Mouse (Mus musculus): ENCODE results near the gene Cnpy2. TPM values are rescaled to one million over a fixed set of nuclear protein-coding genes. Genes with fewer than 3 reads are reported as not detected.
A peak's percentile ranks its signal among the peaks of the same experiment; 100 is the strongest.
"Not testable (repeated sequence)": the region's sequence is repeated elsewhere in the genome, so short reads cannot be mapped to it uniquely, and the experiment has no call there.

Cnpy2 gene
- polyA plus RNA-seq, 1 experiment from 2014 or later, result 99.7 TPM

DNA sequence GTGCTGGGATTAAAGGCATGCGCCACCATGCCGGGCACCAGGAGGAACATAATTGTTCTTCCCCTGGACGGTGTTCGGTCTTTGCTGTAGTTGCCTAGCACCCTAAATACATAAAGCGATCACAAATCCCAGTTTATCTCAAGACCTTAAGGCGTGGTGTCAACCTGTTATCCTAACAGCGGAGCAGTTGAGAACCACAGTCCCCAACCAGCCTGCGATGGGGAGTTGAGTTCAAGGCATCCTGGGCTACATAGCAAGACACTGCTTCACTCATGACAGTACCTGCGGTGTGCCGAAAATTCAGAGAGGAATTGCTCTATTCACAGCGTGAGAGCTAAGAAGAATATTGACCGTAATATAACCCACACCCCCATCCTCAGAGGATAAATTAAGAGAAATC lies 618 bp upstream of the Cnpy2 start:
- ATAC-seq (ENCODE audit: low read depth), result no peak
- Histone ChIP-seq H3K27ac (peak overlapping the region; percentile 6; the same call in 1 of the 2 replicates), H3K4me3 (replicated peaks) (peak overlapping the region; percentile 87), H3K27me3 (no peaks in the 10 kb centered on the region), H3K9ac (peak overlapping the region; percentile 63), H3K4me1 (replicated peaks) (peaks cover 24% of the 10 kb centered on the region), H3K36me3 (peaks cover 54% of the 10 kb centered on the region), H3K9me3 (replicated peaks) (no peaks in the 10 kb centered on the region), H3K4me2 (peak overlapping the region; percentile 86)
- WGBS (ENCODE audit: insufficient replicate concordance), result 52% methylated on average over 12 of the region's 12 CpGs
- no peak for DNase-seq

- H3K27ac ChIP-seq, result peak overlapping the region; percentile 89
- WGBS (ENCODE audit: insufficient replicate concordance), result 49% methylated on average over 8 of the region's 8 CpGs
Measured at GRCm38 (mm10) chr10:128323516-128323915, 1.3 kb downstream of the Cnpy2 start.

GRCm38 (mm10) chr10:128326825-128327224 lies 4.6 kb downstream of the Cnpy2 start:
- H3K36me3 ChIP-seq, result peaks cover 34% of the 10 kb centered on the region
- WGBS (ENCODE audit: insufficient replicate concordance), result 86% methylated on average over 8 of the region's 8 CpGs
- H3K27ac ChIP-seq, result no peak overlapping the region
- ATAC-seq (ENCODE audit: low read depth), result no peak
- no peak overlapping the region for H3K4me2 ChIP-seq
- no peak for DNase-seq
- peaks cover 24% of the 10 kb centered on the region for H3K4me1 ChIP-seq (replicated peaks)
- no peaks in the 10 kb centered on the region for H3K9me3 ChIP-seq (replicated peaks)
- no peaks in the 10 kb centered on the region for H3K27me3 ChIP-seq
- H3K9ac ChIP-seq, result no peak overlapping the region
- H3K4me3 ChIP-seq (replicated peaks), result no peak overlapping the region

More at GRCm38 (mm10) chr10:128323516-128323915, 1.3 kb downstream of the Cnpy2 start:
- peaks cover 24% of the 10 kb centered on the region for H3K4me1 ChIP-seq (replicated peaks)
- H3K36me3 ChIP-seq, result peaks cover 53% of the 10 kb centered on the region
- H3K9ac ChIP-seq, result peak overlapping the region; percentile 92
- H3K4me3 ChIP-seq (replicated peaks), result peak overlapping the region; percentile 87
- H3K9me3 ChIP-seq (replicated peaks), result no peaks in the 10 kb centered on the region
- ATAC-seq (ENCODE audit: low read depth) (no peak), DNase-seq (no peak)
- H3K4me2 ChIP-seq, result peak overlapping the region; percentile 86
- H3K27me3 ChIP-seq, result no peaks in the 10 kb centered on the region

DNA sequence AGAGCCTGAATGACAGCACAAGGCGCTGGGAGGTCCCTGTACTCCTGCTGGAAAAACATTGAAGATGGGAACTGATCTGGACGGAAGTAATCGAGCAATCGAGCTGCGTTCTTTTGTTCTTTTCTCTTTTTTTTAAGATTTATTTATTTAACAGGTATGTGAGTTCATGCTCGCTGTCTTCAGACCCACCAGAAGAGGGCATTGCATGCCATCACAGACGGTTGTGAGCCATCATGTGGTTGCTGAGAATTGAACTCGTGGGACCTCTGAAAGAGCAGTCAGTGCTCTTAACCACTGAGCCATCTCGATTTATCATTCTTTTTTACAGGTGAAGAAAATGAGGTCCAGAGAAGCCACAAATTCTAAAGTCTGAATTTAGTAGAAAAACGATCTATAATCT lies 5.4 kb downstream of the Cnpy2 start:
- 74% methylated on average over 10 of the region's 10 CpGs for WGBS (ENCODE audit: insufficient replicate concordance)
- Histone ChIP-seq H3K4me1 (replicated peaks) (peaks cover 25% of the 10 kb centered on the region), H3K4me3 (replicated peaks) (no peak overlapping the region), H3K9me3 (replicated peaks) (no peaks in the 10 kb centered on the region), H3K27ac (no peak overlapping the region), H3K9ac (no peak overlapping the region), H3K36me3 (peaks cover 34% of the 10 kb centered on the region), H3K4me2 (no peak overlapping the region), H3K27me3 (no peaks in the 10 kb centered on the region)
- DNase-seq, result no peak
- no peak for ATAC-seq (ENCODE audit: low read depth)

DNA sequence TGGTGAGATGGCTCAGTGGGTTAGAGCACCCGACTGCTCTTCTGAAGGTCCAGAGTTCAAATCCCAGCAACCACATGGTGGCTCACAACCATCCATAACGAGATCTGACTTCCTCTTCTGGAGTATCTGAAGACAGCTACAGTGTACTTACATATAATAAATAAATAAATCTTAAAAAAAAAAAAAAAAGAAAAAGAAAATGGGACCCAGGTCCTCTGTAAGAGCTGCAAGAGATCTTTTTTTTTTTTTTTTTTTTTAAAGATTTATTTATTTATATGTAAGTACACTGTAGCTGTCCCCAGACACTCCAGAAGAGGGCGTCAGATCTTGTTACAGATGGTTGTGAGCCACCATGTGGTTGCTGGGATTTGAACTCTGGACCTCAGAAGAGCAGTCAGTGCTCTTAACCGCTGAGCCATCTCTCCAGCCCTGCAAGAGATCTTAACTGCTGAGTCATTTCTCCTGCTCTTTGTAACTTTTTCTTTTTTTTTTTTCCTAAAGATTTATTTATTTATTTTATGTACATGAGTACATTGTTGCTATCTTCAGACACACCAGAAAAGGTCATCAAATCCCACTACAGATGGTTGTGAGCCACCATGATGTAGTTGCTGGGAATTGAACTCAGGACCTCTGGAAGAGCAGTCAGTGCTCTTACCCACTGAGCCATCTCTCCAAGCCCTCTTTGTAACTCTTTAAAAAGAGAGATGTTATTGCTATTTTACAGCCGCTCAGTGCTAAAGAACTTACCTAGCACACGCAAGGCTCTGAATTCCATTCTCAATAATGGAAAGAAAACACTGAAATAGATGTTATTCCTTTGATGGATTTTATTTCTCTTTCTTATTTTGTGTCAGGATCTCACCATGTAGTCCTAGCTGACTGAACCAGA lies 10.3 kb downstream of the Cnpy2 start:
- ATAC-seq (ENCODE audit: low read depth); H3K4me2 ChIP-seq; H3K9ac ChIP-seq; H3K27me3 ChIP-seq; H3K27ac ChIP-seq; DNase-seq; H3K4me3 ChIP-seq (replicated peaks); H3K9me3 ChIP-seq (replicated peaks): not testable (repeated sequence)
- Histone ChIP-seq H3K36me3 (peaks cover 12% of the 10 kb centered on the region), H3K4me1 (replicated peaks) (peaks cover 43% of the 10 kb centered on the region)
- WGBS (ENCODE audit: insufficient replicate concordance), result 62% methylated on average over 6 of the region's 6 CpGs

- no peak for ATAC-seq (ENCODE audit: low read depth)
- Histone ChIP-seq H3K9ac (peak overlapping the region; percentile 75), H3K9me3 (replicated peaks) (no peaks in the 10 kb centered on the region), H3K4me1 (replicated peaks) (peaks cover 69% of the 10 kb centered on the region), H3K27ac (peak overlapping the region; percentile 98), H3K4me3 (replicated peaks) (no peak overlapping the region), H3K36me3 (peaks cover 7% of the 10 kb centered on the region), H3K27me3 (no peaks in the 10 kb centered on the region), H3K4me2 (peak overlapping the region; percentile 87)
- DNase-seq, result peak; percentile 79
- WGBS (ENCODE audit: insufficient replicate concordance), result 2% methylated on average over 4 of the region's 4 CpGs
Measured at GRCm38 (mm10) chr10:128335582-128335981, 13.3 kb downstream of the Cnpy2 start.

GRCm38 (mm10) chr10:128336195-128336594 lies 13.9 kb downstream of the Cnpy2 start:
- ATAC-seq (ENCODE audit: low read depth) (no peak), DNase-seq (no peak)
- WGBS (ENCODE audit: insufficient replicate concordance), result 63% methylated on average over 3 of the region's 3 CpGs
- Histone ChIP-seq H3K9me3 (replicated peaks) (no peaks in the 10 kb centered on the region), H3K9ac (peak overlapping the region; percentile 75), H3K27me3 (no peaks in the 10 kb centered on the region), H3K4me2 (peak overlapping the region; percentile 87), H3K4me3 (replicated peaks) (peak overlapping the region; percentile 90), H3K27ac (peak overlapping the region; percentile 98), H3K36me3 (peaks cover 10% of the 10 kb centered on the region), H3K4me1 (replicated peaks) (peaks cover 75% of the 10 kb centered on the region)

GRCm38 (mm10) chr10:128336597-128336996 lies 14.3 kb downstream of the Cnpy2 start:
- peak overlapping the region; percentile 90 for H3K4me3 ChIP-seq (replicated peaks)
- H3K36me3 ChIP-seq, result peaks cover 14% of the 10 kb centered on the region
- ATAC-seq (ENCODE audit: low read depth) (peak; percentile 56), DNase-seq (peak; percentile 45)
- 23% methylated on average over 3 of the region's 3 CpGs for WGBS (ENCODE audit: insufficient replicate concordance)
- H3K4me2 ChIP-seq, result peak overlapping the region; percentile 87
- H3K9ac ChIP-seq, result peak overlapping the region; percentile 75
- H3K27ac ChIP-seq, result peak overlapping the region; percentile 98
- peaks cover 75% of the 10 kb centered on the region for H3K4me1 ChIP-seq (replicated peaks)
- no peaks in the 10 kb centered on the region for H3K9me3 ChIP-seq (replicated peaks)
- H3K27me3 ChIP-seq, result no peaks in the 10 kb centered on the region

DNA sequence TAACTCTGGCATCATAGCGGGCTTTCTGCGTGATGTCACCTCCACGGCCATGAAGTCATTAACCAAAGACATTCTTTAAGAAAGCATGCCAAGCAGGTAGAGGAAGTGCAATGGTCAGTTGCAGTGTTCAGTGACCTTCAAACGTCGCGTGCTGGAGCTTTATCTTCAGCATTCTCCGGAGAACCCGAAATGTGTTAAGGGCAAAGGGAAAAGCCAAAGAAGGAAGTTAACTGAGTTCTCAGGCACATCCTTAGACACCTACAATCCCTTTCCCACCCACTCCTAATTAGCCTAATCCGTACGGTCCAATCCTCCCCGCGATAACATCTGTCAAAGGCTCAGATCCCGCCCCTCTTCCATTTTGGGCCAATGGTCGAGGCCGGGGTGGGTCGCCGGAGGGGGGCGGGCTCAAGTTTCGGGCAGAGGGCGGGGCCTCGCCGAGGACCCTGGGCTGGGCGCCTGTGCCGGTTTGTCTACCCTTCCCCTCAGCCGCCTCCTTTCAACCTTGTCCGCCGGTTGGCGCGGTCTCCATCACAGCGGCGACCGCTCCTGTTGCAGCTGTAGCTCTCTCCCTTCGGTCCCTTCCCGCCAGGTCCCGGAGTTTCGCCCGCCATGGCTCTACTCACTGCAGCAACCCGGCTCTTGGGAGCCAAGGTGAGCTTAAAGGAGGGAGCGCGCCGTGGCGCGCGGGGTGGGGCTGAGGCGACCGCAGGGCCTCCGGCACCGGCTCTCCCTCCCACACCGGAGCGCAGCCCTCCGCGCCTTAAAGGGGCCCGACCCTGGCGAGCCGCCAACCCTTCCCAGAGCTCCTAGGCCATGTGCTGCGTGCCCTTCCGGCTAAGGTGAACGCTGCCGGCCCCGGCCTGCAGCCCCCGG lies 15.3 kb downstream of the Cnpy2 start, which contains the start of gene Cs:
Cs (plus strand) TSS at position 429 of the 876 bp plus-strand sequence.
- peak; percentile 91 for ATAC-seq (ENCODE audit: low read depth)
- peak; percentile 92 for DNase-seq
- peak within 1 kb of the TSS; percentile 87 for H3K4me2 ChIP-seq
- no peaks in the 10 kb centered on the region for H3K9me3 ChIP-seq (replicated peaks)
- peak within 1 kb of the TSS; percentile 98 for H3K27ac ChIP-seq
- H3K27me3 ChIP-seq, result no peaks in the 10 kb centered on the region
- peaks cover 20% of the 10 kb centered on the region for H3K36me3 ChIP-seq
- H3K4me3 ChIP-seq (replicated peaks), result peak within 1 kb of the TSS; percentile 90
- peaks cover 79% of the 10 kb centered on the region for H3K4me1 ChIP-seq (replicated peaks)
- WGBS (ENCODE audit: insufficient replicate concordance), result 1% methylated on average over 59 of the region's 61 CpGs
- H3K9ac ChIP-seq, result peak within 1 kb of the TSS; percentile 93

GRCm38 (mm10) chr10:128338415-128338814 lies 16.2 kb downstream of the Cnpy2 start:
- H3K27ac ChIP-seq, result peak overlapping the region; percentile 98
- peaks cover 21% of the 10 kb centered on the region for H3K36me3 ChIP-seq
- DNase-seq, result no peak
- ATAC-seq (ENCODE audit: low read depth), result 0 out of 2 replicates have a peak, but pooled peaks have one; percentile 3
- no peaks in the 10 kb centered on the region for H3K9me3 ChIP-seq (replicated peaks)
- H3K4me2 ChIP-seq, result peak overlapping the region; percentile 87
- 9% methylated on average over 5 of the region's 5 CpGs for WGBS (ENCODE audit: insufficient replicate concordance)
- H3K4me3 ChIP-seq (replicated peaks), result peak overlapping the region; percentile 90
- peak overlapping the region; percentile 93 for H3K9ac ChIP-seq
- H3K4me1 ChIP-seq (replicated peaks), result peaks cover 83% of the 10 kb centered on the region
- H3K27me3 ChIP-seq, result no peaks in the 10 kb centered on the region

DNA sequence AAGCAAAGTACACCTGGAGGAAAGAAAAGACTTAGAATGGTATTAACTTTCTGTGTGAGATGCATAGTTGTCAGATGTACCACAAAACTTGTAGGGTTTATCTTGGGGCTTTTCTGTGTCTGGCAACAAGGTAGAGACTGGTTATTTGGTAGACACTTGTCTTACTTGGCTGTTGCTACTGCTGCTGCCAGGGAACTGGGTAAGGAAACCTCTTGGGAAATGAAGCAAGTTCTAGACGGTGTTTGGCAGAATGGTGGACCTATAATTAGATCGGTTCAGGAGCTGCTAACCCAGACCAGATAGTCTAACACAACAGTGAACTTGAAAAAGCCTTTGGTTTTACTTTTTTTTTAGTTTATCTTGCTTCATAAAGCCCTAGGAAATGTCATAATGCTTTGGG lies 16.7 kb downstream of the Cnpy2 start:
- whole genome bisulfite sequencing (ENCODE audit: insufficient replicate concordance), result 56% methylated on average over 2 of the region's 2 CpGs
- H3K4me2 ChIP-seq, result peak overlapping the region; percentile 87
- no peak for ATAC-seq (ENCODE audit: low read depth)
- no peaks in the 10 kb centered on the region for H3K9me3 ChIP-seq (replicated peaks)
- H3K9ac ChIP-seq, result peak overlapping the region; percentile 93
- H3K4me3 ChIP-seq (replicated peaks), result peak overlapping the region; percentile 90
- H3K27ac ChIP-seq, result peak overlapping the region; percentile 98
- peaks cover 89% of the 10 kb centered on the region for H3K4me1 ChIP-seq (replicated peaks)
- H3K36me3 ChIP-seq, result peaks cover 21% of the 10 kb centered on the region
- H3K27me3 ChIP-seq, result no peaks in the 10 kb centered on the region
- DNase-seq, result no peak

Data from liver, embryonic 13.5 days (tissue).